Mouse (Mus musculus) neural tube, embryonic 12.5 days (tissue): ENCODE measurements at regions not wholly inside any gene's neighbourhood (a gene's known extent, or its start where the extent isn't known, plus 50 kb on each side); places are given as distances from the start of the nearest gene placed in this dataset.

Experiments used
- ATAC-seq: fragments of 200-750 bp; cut with Nextera tagmentation; 2 replicates; pipeline ENCODE4 v1.8.0; 2017; ENCODE audit warnings: low read depth, mild to moderate bottlenecking, moderate TSS enrichment, moderate library complexity; ENCODE audit not compliant: low FRiP score
- H3K27ac ChIP-seq: fragments of 300-500 bp; sonication (generic); 2 replicates; pipeline ENCODE4 v1.5.1; 2016
- H3K27me3 ChIP-seq: fragments of 300-500 bp; sonication (generic); replicated peaks from 2 replicates; pipeline ENCODE4 v1.6.1; 2016; ENCODE audit warnings: mild to moderate bottlenecking
- H3K36me3 ChIP-seq: fragments of 300-500 bp; sonication (generic); 2 replicates; pipeline ENCODE4 v1.6.1; 2016; ENCODE audit warnings: mild to moderate bottlenecking
- H3K4me1 ChIP-seq: fragments of 300-500 bp; sonication (generic); 2 replicates; pipeline ENCODE4 v1.6.1; 2016
- H3K4me2 ChIP-seq: fragments of 300-500 bp; sonication (generic); replicated peaks from 2 replicates; pipeline ENCODE4 v1.6.1; 2016; ENCODE audit warnings: mild to moderate bottlenecking
- H3K4me3 ChIP-seq: fragments of 300-500 bp; sonication (generic); 2 replicates; pipeline ENCODE4 v1.5.1; 2016
- H3K9ac ChIP-seq: fragments of 300-500 bp; sonication (generic); 2 replicates; pipeline ENCODE4 v1.6.1; 2016; ENCODE audit warnings: mild to moderate bottlenecking
- H3K9me3 ChIP-seq: fragments of 300-500 bp; sonication (generic); 2 replicates; pipeline ENCODE4 v1.6.1; 2016; ENCODE audit warnings: mild to moderate bottlenecking
- WGBS: fragments of 180-500 bp; shearing (Covaris S2); methylation state at CpG from one replicate; pipeline ENCODE4 v1.1.7; 2016; 5-methylcytosine and 5-hydroxymethylcytosine counted together

DNA sequence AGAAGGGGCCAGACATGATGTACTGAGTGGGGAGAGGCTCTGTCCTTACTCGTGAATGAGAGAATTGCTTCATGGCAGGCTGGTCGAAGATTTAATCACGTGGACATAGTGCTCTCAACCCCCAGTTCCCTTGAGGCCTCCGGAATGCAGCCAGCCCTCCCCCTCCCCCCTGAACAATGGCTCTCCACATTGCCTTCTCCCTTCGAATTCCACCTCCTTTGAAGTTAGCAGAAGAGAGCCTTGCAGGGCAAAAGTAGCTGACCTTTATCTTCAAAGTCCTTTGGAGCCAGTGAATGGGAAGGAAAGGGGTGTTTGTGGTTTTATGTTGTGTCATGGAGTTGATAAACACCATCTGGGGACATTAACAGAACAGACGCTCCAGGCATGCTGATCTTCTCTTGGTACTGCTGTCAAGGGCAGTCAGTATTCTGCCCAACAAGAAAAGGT, 187.9 kb upstream of the Egfl6 start:
- no peaks in the 10 kb centered on the region for H3K27me3 ChIP-seq
- H3K9ac ChIP-seq = no peak overlapping the region
- H3K4me3 ChIP-seq = no peak overlapping the region
- peak; percentile 50 for ATAC-seq
- no peaks in the 10 kb centered on the region for H3K9me3 ChIP-seq
- no peak overlapping the region for H3K27ac ChIP-seq
- H3K4me2 ChIP-seq = no peak overlapping the region
- H3K36me3 ChIP-seq = no peaks in the 10 kb centered on the region
- H3K4me1 ChIP-seq = no peaks in the 10 kb centered on the region
- 14% methylated on average over 6 of the region's 6 CpGs for WGBS

DNA sequence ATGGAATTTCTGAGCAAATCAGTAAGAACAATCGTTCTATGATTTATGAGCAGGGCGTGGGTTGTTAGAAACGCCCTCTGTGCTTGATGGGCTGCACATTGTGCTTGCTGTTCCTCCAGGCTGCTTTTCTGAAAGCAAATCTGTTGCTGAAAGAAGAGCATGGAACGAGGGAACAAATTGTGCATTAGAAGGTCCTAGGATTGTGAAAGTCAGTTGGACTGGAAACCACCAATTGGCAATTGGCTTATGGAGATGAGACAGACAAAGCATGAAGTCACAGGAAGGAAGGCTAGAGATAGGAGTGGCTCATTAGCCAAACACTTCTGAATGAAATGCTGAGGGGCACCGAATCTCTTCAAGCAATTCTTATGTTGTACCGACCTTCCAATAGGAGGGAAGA, 181.5 kb upstream of the Egfl6 start:
- no peak overlapping the region for H3K9ac ChIP-seq
- H3K36me3 ChIP-seq = no peaks in the 10 kb centered on the region
- H3K4me2 ChIP-seq = no peak overlapping the region
- no peak overlapping the region for H3K27ac ChIP-seq
- WGBS = 72% methylated on average over 6 of the region's 6 CpGs
- H3K9me3 ChIP-seq = no peaks in the 10 kb centered on the region
- no peaks in the 10 kb centered on the region for H3K4me1 ChIP-seq
- ATAC-seq = no peak
- no peak overlapping the region for H3K4me3 ChIP-seq
- H3K27me3 ChIP-seq = no peaks in the 10 kb centered on the region; the same call in 1 of the 2 replicates

DNA sequence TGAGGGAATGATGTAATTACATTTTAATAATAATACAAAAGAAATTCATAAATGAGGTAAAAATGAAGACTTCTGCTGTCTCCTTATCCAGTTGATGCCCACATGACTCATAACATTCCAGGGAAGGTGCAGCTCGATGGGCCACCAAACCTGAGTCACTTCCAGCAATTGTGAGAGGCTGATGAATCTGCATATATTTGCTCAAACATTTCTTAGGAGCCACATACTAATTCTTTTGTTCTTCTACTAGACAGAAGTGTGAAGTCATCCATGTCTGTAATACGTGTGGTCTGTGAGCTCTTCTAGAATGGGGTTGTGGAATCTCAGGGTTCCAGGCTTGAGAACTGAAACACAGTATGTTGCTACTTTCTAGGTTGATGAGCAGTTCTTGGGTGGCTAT, 180.1 kb upstream of the Egfl6 start:
- no peaks in the 10 kb centered on the region; the same call in 1 of the 2 replicates for H3K27me3 ChIP-seq

DNA sequence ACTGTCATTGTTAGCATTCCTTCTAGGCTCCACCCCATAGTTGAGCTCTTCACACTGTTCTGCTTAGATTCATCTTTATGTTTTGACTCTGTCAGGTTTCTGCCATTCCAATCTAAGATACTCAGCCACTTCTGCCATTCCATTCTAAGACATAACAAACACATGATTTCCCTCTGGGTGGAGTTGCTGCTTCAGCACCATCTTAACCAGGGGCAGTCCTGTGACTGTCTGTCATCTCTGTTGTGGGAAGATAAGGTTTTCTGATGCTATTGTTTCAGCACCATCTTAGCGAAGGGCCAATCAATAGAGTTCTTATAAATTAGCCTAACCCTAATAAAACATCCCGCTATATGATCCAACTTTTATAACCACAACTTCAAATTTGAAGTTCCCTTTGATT, 176.6 kb upstream of the Egfl6 start:
- ATAC-seq = no peak
- Histone ChIP-seq H3K36me3 (no peaks in the 10 kb centered on the region), H3K4me3 (no peak overlapping the region), H3K4me2 (no peak overlapping the region), H3K27me3 (no peaks in the 10 kb centered on the region; the same call in 1 of the 2 replicates), H3K27ac (no peak overlapping the region), H3K9me3 (no peaks in the 10 kb centered on the region), H3K9ac (no peak overlapping the region), H3K4me1 (no peaks in the 10 kb centered on the region)
- 89% methylated on average over 2 of the region's 2 CpGs for WGBS

More for the DNA sequence above, 180.1 kb upstream of the Egfl6 start:
- Histone ChIP-seq H3K9me3 (no peaks in the 10 kb centered on the region), H3K9ac (no peak overlapping the region), H3K4me3 (no peak overlapping the region), H3K4me2 (no peak overlapping the region), H3K27ac (no peak overlapping the region), H3K4me1 (no peaks in the 10 kb centered on the region), H3K36me3 (no peaks in the 10 kb centered on the region)
- no peak for ATAC-seq
- WGBS = 85% methylated on average over 2 of the region's 2 CpGs

DNA sequence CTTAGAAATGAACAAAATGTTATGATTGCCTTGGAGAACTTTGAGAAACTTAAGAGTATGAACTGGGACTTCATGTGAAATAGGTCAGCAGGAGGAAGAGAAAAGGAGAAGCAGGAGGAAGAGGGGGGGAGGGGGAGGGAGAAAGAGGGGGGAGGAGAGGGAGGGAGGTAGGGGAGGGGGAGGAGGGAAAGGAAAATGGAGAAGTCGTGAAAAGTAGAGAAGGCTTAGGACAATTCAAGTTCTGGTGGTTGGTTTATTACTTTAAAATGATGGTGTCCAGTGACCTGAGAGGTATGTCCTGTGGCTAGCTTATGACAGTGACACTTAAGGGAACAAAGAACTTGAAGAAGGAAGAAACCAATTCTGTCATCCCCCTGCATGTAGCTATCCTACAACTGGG, 171.6 kb upstream of the Egfl6 start:
- Histone ChIP-seq H3K4me2 (no peak overlapping the region), H3K4me3 (no peak overlapping the region), H3K9ac (no peak overlapping the region), H3K27me3 (no peaks in the 10 kb centered on the region), H3K36me3 (no peaks in the 10 kb centered on the region), H3K27ac (no peak overlapping the region), H3K4me1 (no peaks in the 10 kb centered on the region), H3K9me3 (no peaks in the 10 kb centered on the region)
- no peak for ATAC-seq
- 59% methylated on average over 1 of the region's 1 CpGs for WGBS

DNA sequence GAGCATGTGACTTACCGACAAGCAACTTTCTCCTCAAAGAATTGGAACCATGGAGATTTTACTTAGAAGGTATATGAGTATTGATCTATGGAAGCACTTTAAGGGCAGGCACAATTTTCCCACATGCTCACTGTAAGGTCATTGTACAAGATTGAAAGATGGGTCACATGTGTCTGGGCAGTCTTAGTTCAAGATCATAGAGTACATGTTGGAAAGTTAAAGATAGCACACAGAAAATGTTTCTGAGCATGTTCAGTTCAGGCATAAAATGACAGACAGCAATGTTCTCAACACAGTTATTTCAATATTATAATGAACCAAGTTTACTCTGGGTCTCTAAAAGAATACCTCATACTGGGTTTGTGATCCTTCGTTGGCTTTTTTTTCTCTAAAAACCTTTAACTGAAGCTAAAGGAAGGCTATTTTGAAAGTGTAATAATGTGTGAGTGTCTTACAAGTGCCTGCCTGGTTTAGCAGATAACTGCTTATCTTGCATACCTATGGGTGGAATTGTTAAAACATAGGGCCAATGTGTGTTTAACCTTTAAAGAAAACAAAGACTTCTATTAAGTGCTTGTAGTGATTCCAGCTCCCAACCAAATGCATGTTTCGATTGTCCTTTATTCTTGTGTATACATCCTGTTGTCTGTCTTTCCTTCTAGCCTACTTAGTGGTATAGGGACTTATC, 169.6 kb upstream of the Egfl6 start:
- WGBS = 81% methylated on average over 3 of the region's 3 CpGs
- no peak for ATAC-seq

DNA sequence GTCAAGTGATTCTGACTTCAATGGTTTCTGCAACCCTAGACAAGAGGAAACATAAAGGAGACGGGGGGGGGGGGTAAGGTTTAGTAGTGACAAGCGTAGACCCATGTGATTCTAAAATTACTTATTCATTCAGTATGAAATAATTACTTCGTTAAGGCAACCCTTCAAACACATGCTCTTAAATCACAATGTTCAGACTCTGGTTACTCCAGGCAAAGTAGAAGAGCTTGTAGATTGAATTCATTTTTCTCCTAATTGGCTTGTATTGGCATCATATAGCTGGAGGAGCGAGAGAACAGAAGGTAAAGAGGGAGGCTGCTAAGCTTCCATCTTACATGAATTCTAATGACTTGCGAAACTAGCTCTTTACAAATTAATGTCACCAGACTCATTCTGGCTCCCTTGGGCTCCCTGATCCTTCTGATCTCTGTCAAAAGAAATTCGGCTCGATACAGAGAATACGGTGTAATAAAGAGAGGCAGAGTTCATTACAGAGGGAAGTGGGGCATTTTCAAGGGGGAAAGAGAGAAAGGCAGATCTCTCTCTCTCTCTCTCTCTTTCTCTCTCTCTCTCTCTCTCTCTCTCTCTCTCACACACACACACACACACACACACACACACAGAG, 163.6 kb upstream of the Egfl6 start:
- no peak overlapping the region for H3K4me2 ChIP-seq
- no peaks in the 10 kb centered on the region for H3K36me3 ChIP-seq
- no peaks in the 10 kb centered on the region for H3K4me1 ChIP-seq
- no peak overlapping the region for H3K27ac ChIP-seq
- WGBS = 62% methylated on average over 8 of the region's 8 CpGs
- no peaks in the 10 kb centered on the region for H3K27me3 ChIP-seq
- H3K9me3 ChIP-seq = no peaks in the 10 kb centered on the region
- no peak overlapping the region for H3K4me3 ChIP-seq
- ATAC-seq = no peak
- no peak overlapping the region for H3K9ac ChIP-seq

More for the DNA sequence above, 169.6 kb upstream of the Egfl6 start:
- H3K4me1 ChIP-seq = no peaks in the 10 kb centered on the region
- no peak overlapping the region for H3K4me2 ChIP-seq
- no peaks in the 10 kb centered on the region for H3K36me3 ChIP-seq
- no peak overlapping the region for H3K27ac ChIP-seq
- H3K9ac ChIP-seq = no peak overlapping the region
- no peak overlapping the region for H3K4me3 ChIP-seq
- no peaks in the 10 kb centered on the region for H3K9me3 ChIP-seq
- no peaks in the 10 kb centered on the region for H3K27me3 ChIP-seq

DNA sequence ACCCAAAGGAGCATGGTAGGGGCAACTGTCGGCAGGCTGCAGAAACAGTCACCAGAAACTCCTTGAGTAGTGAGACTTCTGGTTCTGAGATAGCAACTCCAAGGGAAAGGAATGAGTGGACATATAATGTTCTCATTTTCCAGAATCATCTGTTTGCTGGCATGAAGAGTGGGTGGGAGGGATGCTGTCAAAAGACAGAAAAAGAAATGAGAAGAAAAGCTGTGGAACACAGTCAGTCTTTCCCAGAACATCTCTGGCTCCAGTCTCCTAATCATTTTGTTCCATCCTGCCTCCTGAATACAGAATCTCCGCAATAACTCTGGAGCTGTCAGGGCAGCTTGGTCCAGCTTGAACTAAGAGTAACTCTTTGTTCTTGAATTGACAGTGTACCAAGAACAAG, 145.8 kb upstream of the Egfl6 start:
- Histone ChIP-seq H3K4me3 (no peak overlapping the region), H3K9ac (no peak overlapping the region), H3K4me1 (no peaks in the 10 kb centered on the region), H3K9me3 (no peaks in the 10 kb centered on the region), H3K27me3 (no peaks in the 10 kb centered on the region), H3K4me2 (no peak overlapping the region), H3K36me3 (no peaks in the 10 kb centered on the region), H3K27ac (no peak overlapping the region)
- ATAC-seq = no peak
- 77% methylated on average over 2 of the region's 2 CpGs for WGBS

DNA sequence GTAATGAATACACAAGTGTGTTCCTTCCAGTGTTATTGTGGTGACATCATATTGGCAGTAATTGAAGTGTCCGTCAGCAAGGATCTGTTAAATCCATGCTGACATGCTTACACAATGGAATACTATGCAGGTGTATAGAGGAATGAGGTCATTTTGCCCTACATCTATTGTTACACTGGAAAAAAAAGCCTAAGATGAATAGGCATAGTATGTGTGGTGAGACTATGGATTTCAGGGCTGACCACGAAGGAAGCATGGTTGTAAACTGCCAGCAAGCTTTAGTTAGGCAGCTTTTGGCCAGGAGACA, 143.1 kb upstream of the Egfl6 start:
- Histone ChIP-seq H3K27ac (no peak overlapping the region), H3K9ac (no peak overlapping the region), H3K9me3 (no peaks in the 10 kb centered on the region), H3K4me3 (no peak overlapping the region), H3K4me2 (no peak overlapping the region), H3K27me3 (no peaks in the 10 kb centered on the region), H3K36me3 (no peaks in the 10 kb centered on the region), H3K4me1 (no peaks in the 10 kb centered on the region)
- 64% methylated on average over 2 of the region's 2 CpGs for WGBS
- no peak for ATAC-seq

DNA sequence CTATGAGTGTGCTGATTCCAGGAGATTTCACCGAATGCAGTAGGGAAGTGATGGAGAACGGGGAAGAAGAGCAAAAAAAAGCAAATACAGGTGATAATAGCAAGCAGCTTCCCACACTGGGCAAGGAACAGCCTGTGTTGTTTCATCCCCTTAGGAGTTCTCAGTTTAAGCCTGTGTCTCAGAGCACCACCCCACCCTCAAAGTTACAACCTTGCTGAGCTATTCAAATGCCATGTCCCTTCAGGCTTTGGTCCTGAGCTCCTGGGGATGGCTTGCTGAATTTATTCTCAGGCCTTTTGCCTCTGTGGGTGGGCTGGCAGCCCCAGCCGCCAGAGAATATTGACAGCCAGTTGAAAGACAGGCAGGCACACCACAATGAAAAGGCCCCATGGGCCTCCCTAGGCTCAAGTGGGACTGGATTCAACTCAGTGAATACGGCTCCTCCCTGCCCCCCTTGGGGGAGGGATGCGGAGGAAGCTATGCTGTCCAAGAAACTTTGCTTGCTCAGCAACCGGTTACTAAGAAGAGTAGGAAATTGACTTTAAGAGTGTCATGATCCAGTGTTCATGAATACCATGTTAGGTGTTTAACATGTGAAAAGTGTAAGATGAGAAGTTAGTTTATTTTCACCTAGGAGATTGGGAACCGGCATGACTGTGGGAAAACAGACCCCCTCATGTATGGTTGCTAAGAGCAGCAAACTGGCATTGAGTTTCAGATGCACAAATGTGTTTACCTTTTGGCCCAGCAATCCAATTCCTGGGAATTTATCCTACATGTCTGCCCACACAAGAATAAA, 142.5 kb upstream of the Egfl6 start:
- H3K27me3 ChIP-seq = no peaks in the 10 kb centered on the region
- H3K4me1 ChIP-seq = no peaks in the 10 kb centered on the region
- no peaks in the 10 kb centered on the region for H3K36me3 ChIP-seq
- ATAC-seq = peak; percentile 89
- no peak overlapping the region for H3K4me2 ChIP-seq
- H3K4me3 ChIP-seq = no peak overlapping the region
- no peaks in the 10 kb centered on the region for H3K9me3 ChIP-seq
- H3K27ac ChIP-seq = no peak overlapping the region
- H3K9ac ChIP-seq = no peak overlapping the region
- 24% methylated on average over 7 of the region's 7 CpGs for WGBS

DNA sequence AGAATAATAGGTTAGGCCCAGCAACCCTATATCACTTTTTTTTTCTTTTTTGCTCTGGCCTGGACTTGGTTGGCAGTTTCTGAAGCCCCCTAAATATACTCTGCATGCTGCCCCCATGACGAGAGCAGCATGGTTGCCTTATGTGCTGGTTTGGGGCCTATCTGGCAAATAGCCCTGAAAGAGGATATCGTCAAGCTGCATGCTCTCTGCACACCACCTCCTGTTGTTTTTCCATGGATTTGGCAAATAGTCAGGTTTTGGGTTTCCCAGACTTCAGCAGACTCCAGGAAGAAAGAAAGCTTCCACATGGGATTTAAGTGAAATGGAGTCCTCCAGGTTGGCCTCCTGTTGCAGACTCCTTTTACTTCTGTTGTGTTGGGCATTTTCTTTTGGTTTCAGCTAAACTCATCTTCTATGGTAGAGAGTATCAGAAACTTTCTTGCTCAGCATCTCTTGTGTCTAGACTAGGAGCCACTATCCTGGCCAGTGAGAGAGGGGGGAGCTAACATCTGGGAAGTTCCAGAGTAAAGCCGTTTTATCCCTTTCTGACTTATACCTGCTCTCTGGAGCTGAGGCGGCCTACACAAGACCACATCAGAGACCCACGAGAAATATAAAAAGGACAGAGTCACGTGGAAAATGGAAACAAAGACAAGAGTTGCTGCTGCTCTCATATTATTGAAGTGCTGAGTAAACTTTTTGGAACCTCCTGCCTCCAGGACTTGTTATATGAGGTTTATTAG, 140.4 kb upstream of the Egfl6 start:
- Histone ChIP-seq H3K4me3 (no peak overlapping the region), H3K4me2 (no peak overlapping the region), H3K27me3 (no peaks in the 10 kb centered on the region), H3K4me1 (no peaks in the 10 kb centered on the region), H3K27ac (no peak overlapping the region), H3K9ac (no peak overlapping the region), H3K9me3 (no peaks in the 10 kb centered on the region), H3K36me3 (no peaks in the 10 kb centered on the region)
- 84% methylated on average over 6 of the region's 6 CpGs for WGBS
- ATAC-seq = no peak

DNA sequence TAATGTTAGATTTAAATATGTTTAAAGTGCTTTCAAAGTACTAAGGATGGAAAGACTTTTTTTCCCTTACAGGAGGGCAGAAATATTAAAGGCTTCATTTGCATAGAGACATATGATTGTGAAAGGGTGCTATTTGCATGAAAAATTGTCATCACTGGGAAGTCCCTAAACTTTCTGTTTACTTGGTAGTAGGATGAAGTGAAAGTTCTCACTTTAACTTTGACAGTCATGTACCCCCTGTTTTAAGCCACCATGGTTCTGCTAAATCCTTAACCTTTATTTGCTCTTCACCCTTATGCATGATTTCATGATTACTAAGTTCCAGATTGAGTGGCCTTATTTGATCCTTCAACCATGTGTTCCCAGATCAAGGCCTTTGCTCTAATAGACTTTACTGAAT, 132.6 kb upstream of the Egfl6 start:
- Histone ChIP-seq H3K4me1 (no peaks in the 10 kb centered on the region), H3K36me3 (no peaks in the 10 kb centered on the region), H3K27ac (no peak overlapping the region), H3K4me2 (no peak overlapping the region), H3K9ac (no peak overlapping the region), H3K9me3 (no peaks in the 10 kb centered on the region), H3K27me3 (no peaks in the 10 kb centered on the region), H3K4me3 (no peak overlapping the region)
- no peak for ATAC-seq
